Mouse (Mus musculus) C2C12 (cell line): ENCODE data around the gene Rasd1.

Experiments
- CTCF ChIP-seq: IDR thresholded peaks from one replicate; pipeline ENCODE4 v1.5.1; 2011; ENCODE audit not compliant: control insufficient read depth, insufficient read depth, insufficient read length
- MAX ChIP-seq: IDR thresholded peaks from one replicate; pipeline ENCODE4 v1.6.1; 2011; ENCODE audit warnings: mild to moderate bottlenecking, control low read depth

DNA sequence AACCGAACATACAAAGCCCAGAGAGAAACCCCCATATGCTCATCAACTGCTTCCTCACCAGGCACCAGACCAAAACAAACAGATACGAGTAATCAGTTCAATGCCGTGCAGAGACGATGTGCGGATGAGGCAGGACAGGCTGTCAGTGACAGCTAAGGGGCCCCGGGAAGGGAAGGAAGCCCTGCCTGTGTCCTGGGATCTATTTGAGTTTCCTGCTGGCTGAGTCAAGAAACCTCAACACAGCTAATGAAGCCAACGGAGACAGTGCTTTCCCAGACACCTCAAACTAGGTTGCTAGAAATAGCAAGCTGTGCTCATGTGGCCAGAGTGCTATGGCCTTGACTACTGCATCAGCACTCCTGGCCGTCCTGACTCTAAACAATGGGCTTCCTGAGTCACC lies 26.6 kb upstream of the Rasd1 start:
- TF ChIP-seq CTCF, result no peak
- TF ChIP-seq MAX, result no peak
